Mouse (Mus musculus) 416B (cell line): ENCODE results near the gene Vmn1r237.

Experiments
- DNase-seq: peaks from one replicate; pipeline ENCODE4 v3.0.0; 2011; ENCODE audit warnings: low read depth

The Vmn1r237 gene

DNA sequence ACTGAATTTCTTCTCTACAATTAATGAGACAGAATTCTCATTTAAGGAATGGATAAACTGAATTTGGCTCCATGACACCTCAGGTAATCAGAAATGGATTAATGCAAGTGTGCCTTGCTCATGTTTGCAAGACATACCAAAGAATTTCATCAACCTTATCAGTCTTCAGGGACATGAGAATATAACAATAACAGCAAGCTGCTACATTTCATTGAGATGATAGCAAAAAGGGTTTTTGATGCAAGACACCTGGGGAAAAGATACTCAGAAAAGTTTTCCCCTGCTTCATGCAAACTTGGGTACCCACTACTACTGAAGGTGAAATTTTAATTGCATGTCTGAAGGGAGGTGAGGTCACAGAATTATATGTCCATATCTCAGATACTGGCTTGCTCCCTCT is at the start of gene Vmn1r237:
Gene Vmn1r237, plus strand, starts transcription at position 301 of the 400 bp plus-strand sequence.
- DNase-seq: no peak

DNA sequence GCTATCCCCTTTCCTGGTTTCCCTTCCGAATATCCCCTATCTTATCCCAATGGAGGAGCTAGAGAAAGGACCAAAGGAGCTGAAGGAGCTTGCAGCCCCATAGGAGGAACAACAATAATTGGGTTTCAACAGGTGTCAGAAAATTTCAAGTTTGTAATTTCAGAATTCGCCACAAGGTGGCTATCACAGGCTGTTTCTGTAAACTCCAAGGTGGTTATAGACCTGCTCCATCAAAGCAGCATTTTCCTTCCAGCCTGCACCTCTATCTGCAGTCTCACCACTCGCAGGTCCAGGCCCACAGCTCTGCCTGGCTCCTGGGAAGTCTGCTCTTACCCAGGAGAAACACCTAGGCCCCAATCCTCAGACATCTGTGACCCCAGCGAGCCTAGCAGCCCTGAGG is 39.6 kb upstream of the Vmn1r237 start:
- DNase-seq: peak; percentile 76

DNA sequence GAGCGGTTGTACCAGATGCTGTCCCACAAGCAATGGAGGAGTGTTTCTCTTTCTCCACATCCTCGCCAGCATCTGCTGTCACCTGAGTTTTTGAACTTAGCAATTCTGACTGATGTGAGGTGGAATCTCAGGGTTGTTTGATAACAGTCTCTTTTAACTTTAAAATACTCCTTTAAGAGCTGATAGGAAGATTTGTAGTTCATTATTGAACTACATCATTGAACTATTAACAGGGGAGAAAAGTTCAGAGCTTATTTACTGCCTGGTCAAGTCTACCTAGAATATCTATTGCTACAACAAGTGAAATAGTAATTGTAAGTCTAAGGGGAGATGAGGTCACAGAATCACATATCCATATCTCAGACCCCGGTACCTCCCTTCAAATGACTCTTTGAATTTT is 29.0 kb upstream of the Vmn1r237 start, which contains the start of gene Vmn1r236:
Gene Vmn1r236, plus strand, starts transcription at position 301 of the 400 bp plus-strand sequence.
- no peak for DNase-seq

DNA sequence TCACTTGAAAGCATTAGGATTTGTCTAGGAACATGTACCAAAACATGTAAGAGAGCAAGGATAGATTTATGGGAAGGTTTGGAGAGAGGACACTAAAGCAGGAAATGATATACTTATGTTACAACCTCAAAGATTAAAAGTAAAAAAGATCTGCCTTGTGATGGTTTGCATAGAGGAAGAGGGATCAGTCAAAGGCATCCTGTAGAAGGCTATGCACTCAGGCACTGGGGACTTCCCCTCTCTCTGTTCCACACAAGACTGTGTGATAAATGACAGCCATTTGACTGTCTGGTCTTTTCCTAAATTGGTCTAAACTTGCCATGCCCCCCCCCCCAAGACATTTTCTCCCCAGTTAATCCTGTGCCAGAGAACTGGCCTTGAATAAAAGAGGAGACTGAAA is 27.3 kb upstream of the Vmn1r237 start:
- DNase-seq: no peak

DNA sequence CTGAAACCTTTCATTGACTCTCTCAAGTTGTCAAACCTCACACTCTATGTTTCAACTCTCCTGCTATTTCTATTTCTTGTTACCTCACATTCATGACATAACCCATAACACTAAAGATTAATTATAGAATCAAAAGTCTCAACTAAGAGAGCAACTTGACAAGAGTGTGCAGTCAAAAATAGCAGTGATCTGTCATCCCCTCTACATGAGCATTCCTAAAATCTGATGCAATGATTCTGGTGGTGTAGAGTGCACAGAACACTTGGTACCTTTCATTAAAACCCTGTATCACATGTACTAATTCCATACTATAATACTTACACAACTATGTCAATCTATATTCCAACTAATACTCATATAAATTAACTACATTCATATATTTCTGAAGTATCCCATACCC is 22.0 kb upstream of the Vmn1r237 start:
- DNase-seq: no peak
